Mouse (Mus musculus) R1 (cell line): ENCODE data around the gene Bcat2.

Experiments used
- DNase-seq: peaks from one replicate; pipeline ENCODE4 v3.0.0-alpha.2; 2018; ENCODE audit warnings: low read depth, low spot score

Gene Bcat2

GRCm38 (mm10) chr7:45587631-45588592 is 18.0 kb downstream of the Bcat2 start:
- no peak for DNase-seq

GRCm38 (mm10) chr7:45589173-45589572 is 19.2 kb downstream of the Bcat2 start:
- peak; percentile 94 for DNase-seq

- no peak for DNase-seq
Observed at GRCm38 (mm10) chr7:45589898-45590297, 19.9 kb downstream of the Bcat2 start.

- DNase-seq = peak; percentile 57
Observed at GRCm38 (mm10) chr7:45590874-45591273, 20.9 kb downstream of the Bcat2 start.

GRCm38 (mm10) chr7:45591880-45592279 is 21.9 kb downstream of the Bcat2 start:
- no peak for DNase-seq

GRCm38 (mm10) chr7:45593118-45593815 is 23.3 kb downstream of the Bcat2 start:
- peak; percentile 84 for DNase-seq

- peak; percentile 86 for DNase-seq
Observed at GRCm38 (mm10) chr7:45595176-45595575, 25.2 kb downstream of the Bcat2 start.

- DNase-seq = no peak
Observed at GRCm38 (mm10) chr7:45596107-45596506, 26.2 kb downstream of the Bcat2 start.

- no peak for DNase-seq
Observed at GRCm38 (mm10) chr7:45597013-45597412, 27.1 kb downstream of the Bcat2 start.

GRCm38 (mm10) chr7:45597527-45597926 is 27.6 kb downstream of the Bcat2 start:
- DNase-seq = no peak

GRCm38 (mm10) chr7:45598960-45599879 is 29.3 kb downstream of the Bcat2 start:
- DNase-seq = no peak

GRCm38 (mm10) chr7:45605704-45606289 is 35.8 kb downstream of the Bcat2 start:
- no peak for DNase-seq

- no peak for DNase-seq
Observed at GRCm38 (mm10) chr7:45609511-45609910, 39.6 kb downstream of the Bcat2 start.

GRCm38 (mm10) chr7:45616277-45616676 is 46.3 kb downstream of the Bcat2 start:
- DNase-seq = no peak

GRCm38 (mm10) chr7:45617042-45617695 is 47.2 kb downstream of the Bcat2 start, which contains the start of gene Fut1:
Gene Fut1, plus strand, starts transcription at chr7:45617289.
- DNase-seq = no peak

- no peak for DNase-seq
Observed at GRCm38 (mm10) chr7:45618316-45618715, 48.4 kb downstream of the Bcat2 start.

- DNase-seq = no peak
Observed at GRCm38 (mm10) chr7:45619592-45619991, 49.6 kb downstream of the Bcat2 start.

- peak; percentile 92 for DNase-seq
Observed at GRCm38 (mm10) chr7:45621443-45621842, 51.5 kb downstream of the Bcat2 start, which contains the start of gene Izumo1. Gene Izumo1, plus strand, starts transcription at chr7:45621811.

- DNase-seq = no peak
Observed at GRCm38 (mm10) chr7:45623507-45623906, 53.6 kb downstream of the Bcat2 start.

GRCm38 (mm10) chr7:45624718-45625117 is 54.8 kb downstream of the Bcat2 start:
- no peak for DNase-seq
